Mouse (Mus musculus): ENCODE measurements around the gene Fhl4.

DNA sequence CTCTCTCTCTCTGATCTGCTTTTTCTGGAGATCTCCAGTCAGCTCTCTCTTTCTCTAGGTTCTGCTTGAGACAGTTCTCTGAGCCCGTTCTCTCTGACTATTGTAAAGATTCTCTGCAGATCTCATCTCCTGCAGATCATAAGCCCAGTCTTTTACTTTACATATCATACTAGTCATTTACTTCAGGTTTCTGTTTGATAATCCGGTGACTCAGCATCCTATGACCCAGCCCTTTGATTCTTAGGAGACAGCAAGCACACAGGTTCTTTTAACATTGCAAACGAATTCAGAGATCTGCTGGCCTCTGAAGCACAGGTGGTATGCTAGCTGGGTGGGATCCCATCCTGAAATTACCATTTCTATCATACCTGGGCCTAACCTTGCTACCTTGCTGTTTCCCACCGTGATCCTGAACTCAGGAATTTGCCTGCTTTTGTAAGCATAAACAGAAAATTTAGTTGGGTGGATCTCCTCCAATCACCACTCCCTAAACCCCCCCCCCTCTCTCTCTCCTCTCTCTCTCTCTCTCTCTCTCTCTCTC, 51.6 kb downstream of the Fhl4 start:
- no peak for TF ChIP-seq GATA1 (IDR thresholded peaks at IDR 0.05; ENCODE audit: borderline replicate concordance, low read length)
- TF ChIP-seq FLI1 (IDR thresholded peaks at IDR 0.05; ENCODE audit: low read length): no peak

Measured in megakaryocyte, embryonic 14.5 days (primary cell).